Mouse (Mus musculus) lung, adult 2 months (tissue): ENCODE results near the gene Wdr66.

Source experiments
- CTCF ChIP-seq: fragments of 200-500 bp; IDR thresholded peaks from 2 replicates; pipeline ENCODE4 v1.5.1; 2011; ENCODE audit warnings: mild to moderate bottlenecking, low read length, control low read depth; ENCODE audit not compliant: insufficient read depth
- POLR2A ChIP-seq: fragments of 200-500 bp; IDR thresholded peaks from 2 replicates; pipeline ENCODE4 v1.6.1; 2011; ENCODE audit warnings: low read depth, mild to moderate bottlenecking, control low read depth, low read length, borderline replicate concordance; ENCODE audit errors: extremely low read depth

GRCm38 (mm10) chr5:123344628-123344962 lies 92.7 kb downstream of the Wdr66 start:
- TF ChIP-seq POLR2A: no peak
- no peak for TF ChIP-seq CTCF
